Mouse (Mus musculus) myocyte (in vitro differentiated cells): Measurements from ENCODE around the gene Dpysl4. TPM values are rescaled to one million over a fixed set of nuclear protein-coding genes. Genes with fewer than 3 reads are reported as not detected.

Source experiments
- H3K27me3 ChIP-seq: one replicate; pipeline ENCODE4 v1.6.1; 2011; ENCODE audit not compliant: control insufficient read depth, insufficient read depth, insufficient read length
- H3K36me3 ChIP-seq: one replicate; pipeline ENCODE4 v1.6.1; 2011; ENCODE audit not compliant: control insufficient read depth, insufficient read depth
- H3K4me2 ChIP-seq: one replicate; pipeline ENCODE4 v1.6.1; 2011; ENCODE audit warnings: low read depth, control low read depth
- H3K4me3 ChIP-seq: one replicate; pipeline ENCODE4 v1.5.1; 2011; ENCODE audit warnings: mild to moderate bottlenecking, control low read depth, moderate library complexity
- H3K79me2 ChIP-seq: one replicate; pipeline ENCODE4 v1.6.1; 2011; ENCODE audit not compliant: control insufficient read depth, insufficient read depth
- H3ac ChIP-seq: one replicate; pipeline ENCODE4 v1.6.1; 2011; ENCODE audit not compliant: control insufficient read depth, insufficient read length
- CEBPB ChIP-seq: IDR thresholded peaks from 2 replicates; pipeline ENCODE4 v1.6.1; 2011; ENCODE audit warnings: mild to moderate bottlenecking, moderate library complexity; ENCODE audit not compliant: poor library complexity, insufficient read depth, severe bottlenecking
- E2F4 ChIP-seq: IDR thresholded peaks from one replicate; pipeline ENCODE4 v1.6.1; 2011; ENCODE audit warnings: mild to moderate bottlenecking, control low read depth, moderate library complexity; ENCODE audit not compliant: insufficient read depth
- MAX ChIP-seq: IDR thresholded peaks from one replicate; pipeline ENCODE4 v1.6.1; 2011; ENCODE audit warnings: low read depth, mild to moderate bottlenecking, control low read depth
- MYOD1 ChIP-seq, 3 experiments: IDR thresholded peaks; one replicate each; pipeline ENCODE4 v1.6.1; 2011; ENCODE audit warnings: control low read depth in 2 of 3, low read depth in 2 of 3, mild to moderate bottlenecking in 2 of 3, moderate library complexity in 1 of 3; ENCODE audit not compliant: insufficient read length in 2 of 3, control insufficient read depth in 1 of 3
- MYOG ChIP-seq, 3 experiments: IDR thresholded peaks; one replicate each; pipeline ENCODE4 v1.6.1; 2011; ENCODE audit warnings: control low read depth in 2 of 3, low read depth in 2 of 3, mild to moderate bottlenecking in 2 of 3; ENCODE audit not compliant: insufficient read length in 2 of 3, control insufficient read depth in 1 of 3, insufficient read depth in 1 of 3
- POLR2A ChIP-seq: IDR thresholded peaks from one replicate; pipeline ENCODE4 v1.6.1; 2011; ENCODE audit warnings: low read depth, mild to moderate bottlenecking, control low read depth, moderate library complexity; ENCODE audit not compliant: insufficient read length
- POLR2AphosphoS2 ChIP-seq: IDR thresholded peaks from one replicate; pipeline ENCODE4 v1.6.1; 2011; ENCODE audit warnings: low read depth, control low read depth; ENCODE audit not compliant: insufficient read length
- REST ChIP-seq: IDR thresholded peaks from one replicate; pipeline ENCODE4 v1.6.1; 2011; ENCODE audit warnings: mild to moderate bottlenecking, control low read depth, moderate library complexity; ENCODE audit not compliant: insufficient read depth, insufficient read length
- SRF ChIP-seq: IDR thresholded peaks from one replicate; pipeline ENCODE4 v1.6.1; 2011; ENCODE audit warnings: low read depth; ENCODE audit not compliant: control insufficient read depth, insufficient read length
- TCF12 ChIP-seq: IDR thresholded peaks from one replicate; pipeline ENCODE4 v1.6.1; 2011; ENCODE audit warnings: mild to moderate bottlenecking, control low read depth; ENCODE audit not compliant: poor library complexity, insufficient read depth, severe bottlenecking
- TCF3 ChIP-seq: IDR thresholded peaks from one replicate; pipeline ENCODE4 v1.6.1; 2011; ENCODE audit warnings: low read depth, control low read depth; ENCODE audit not compliant: insufficient read length
- USF1 ChIP-seq: IDR thresholded peaks from one replicate; pipeline ENCODE4 v1.6.1; 2011; ENCODE audit warnings: low read depth, mild to moderate bottlenecking, control low read depth, moderate library complexity
- polyA plus RNA-seq: library from polyadenylated mRNA; unstranded; fragments of >200 nt; fragmentation: generic; extraction: Trizol; gene quantifications from one replicate; pipeline ENCODE4 v1.2.1, GENCODE M21; 2012; ENCODE audit warnings: missing spikeins

Dpysl4 gene
- polyA plus RNA-seq, 1 experiment = not detected

- Histone ChIP-seq H3K79me2 (no peaks in the 10 kb centered on the region), H3K4me2 (no peak overlapping the region), H3K27me3 (peaks cover 28% of the 10 kb centered on the region), H3K36me3 (no peaks in the 10 kb centered on the region), H3K4me3 (no peak overlapping the region), H3ac (no peak overlapping the region)
- no peak for TF ChIP-seq USF1
- no peak for TF ChIP-seq REST
- no peak for TF ChIP-seq E2F4
- no peak for TF ChIP-seq SRF
- TF ChIP-seq TCF12 = no peak
- no peak for TF ChIP-seq CEBPB
- TF ChIP-seq MYOD1 (IDR thresholded peaks at IDR 0.05; ENCODE audit: control insufficient read depth in 1 of 3, insufficient read length in 2 of 3, low read depth in 2 of 3) = no peak
- no peak for TF ChIP-seq POLR2A
- TF ChIP-seq MYOG (IDR thresholded peaks at IDR 0.05; ENCODE audit: control insufficient read depth in 1 of 3, insufficient read depth in 1 of 3, insufficient read length in 2 of 3, low read depth in 2 of 3) = no peak
- no peak for TF ChIP-seq TCF3
- no peak for TF ChIP-seq POLR2AphosphoS2
- TF ChIP-seq MAX = no peak
Observed at GRCm38 (mm10) chr7:139082281-139082680, 3.5 kb upstream of the Dpysl4 start.

- TF ChIP-seq E2F4 (no peak), POLR2AphosphoS2 (no peak), REST (no peak), TCF12 (no peak), SRF (no peak), POLR2A (no peak), MYOD1 (IDR thresholded peaks at IDR 0.05; ENCODE audit: control insufficient read depth in 1 of 3, insufficient read length in 2 of 3, low read depth in 2 of 3) (no peak), USF1 (no peak)
- Histone ChIP-seq H3ac (no peak overlapping the region), H3K27me3 (peaks cover 39% of the 10 kb centered on the region), H3K79me2 (no peaks in the 10 kb centered on the region), H3K36me3 (no peaks in the 10 kb centered on the region), H3K4me2 (no peak overlapping the region), H3K4me3 (no peak overlapping the region)
Observed at GRCm38 (mm10) chr7:139084316-139084715, 1.5 kb upstream of the Dpysl4 start.

- Histone ChIP-seq H3K27me3 (peaks cover 59% of the 10 kb centered on the region), H3K79me2 (no peaks in the 10 kb centered on the region), H3K36me3 (no peaks in the 10 kb centered on the region), H3K4me3 (no peak overlapping the region), H3K4me2 (no peak overlapping the region), H3ac (no peak overlapping the region)
- no peak for TF ChIP-seq POLR2AphosphoS2
- TF ChIP-seq POLR2A = no peak
Observed at GRCm38 (mm10) chr7:139086195-139087158, 676 bp downstream of the Dpysl4 start.

- Histone ChIP-seq H3ac (no peak overlapping the region), H3K4me2 (no peak overlapping the region), H3K79me2 (no peaks in the 10 kb centered on the region), H3K36me3 (no peaks in the 10 kb centered on the region), H3K27me3 (peaks cover 64% of the 10 kb centered on the region), H3K4me3 (no peak overlapping the region)
- TF ChIP-seq MYOG (IDR thresholded peaks at IDR 0.05; ENCODE audit: control insufficient read depth in 1 of 3, insufficient read depth in 1 of 3, insufficient read length in 2 of 3, low read depth in 2 of 3) (no peak), USF1 (no peak), TCF3 (no peak), E2F4 (no peak), CEBPB (no peak), SRF (no peak), POLR2A (no peak), REST (no peak), MYOD1 (IDR thresholded peaks at IDR 0.05; ENCODE audit: control insufficient read depth in 1 of 3, insufficient read length in 2 of 3, low read depth in 2 of 3) (no peak)
Observed at GRCm38 (mm10) chr7:139087801-139088200, 2.0 kb downstream of the Dpysl4 start.
